Mouse (Mus musculus) embryonic facial prominence, embryonic 13.5 days (tissue): ENCODE results near the gene Schip1. TPM values are rescaled to one million over a fixed set of nuclear protein-coding genes. Genes with fewer than 3 reads are reported as not detected.

ENCODE experiments used
- ATAC-seq: fragments of 200-750 bp; cut with Nextera tagmentation; 2 replicates; pipeline ENCODE4 v1.8.0; 2017; ENCODE audit warnings: low read depth; ENCODE audit not compliant: insufficient number of reproducible peaks, insufficient read depth, low FRiP score, low TSS enrichment
- H3K27ac ChIP-seq: fragments of 300-500 bp; sonication (generic); 2 replicates; pipeline ENCODE4 v1.5.1; 2015; ENCODE audit warnings: moderate library complexity, mild to moderate bottlenecking, inconsistent platforms
- H3K27me3 ChIP-seq: fragments of 300-500 bp; sonication (generic); 2 replicates; pipeline ENCODE4 v1.6.1; 2015; ENCODE audit warnings: mild to moderate bottlenecking, inconsistent platforms
- H3K36me3 ChIP-seq: fragments of 300-500 bp; sonication (generic); 2 replicates; pipeline ENCODE4 v1.6.1; 2015; ENCODE audit warnings: mild to moderate bottlenecking, inconsistent platforms
- H3K4me1 ChIP-seq: fragments of 300-500 bp; sonication (generic); 2 replicates; pipeline ENCODE4 v1.6.1; 2015; ENCODE audit warnings: inconsistent platforms
- H3K4me2 ChIP-seq: fragments of 300-500 bp; sonication (generic); 2 replicates; pipeline ENCODE4 v1.6.1; 2015; ENCODE audit warnings: moderate library complexity, mild to moderate bottlenecking, inconsistent platforms
- H3K4me3 ChIP-seq: fragments of 300-500 bp; sonication (generic); 2 replicates; pipeline ENCODE4 v1.5.1; 2015; ENCODE audit warnings: mild to moderate bottlenecking, inconsistent platforms
- H3K9ac ChIP-seq: fragments of 300-500 bp; sonication (generic); 2 replicates; pipeline ENCODE4 v1.6.1; 2015; ENCODE audit warnings: mild to moderate bottlenecking, inconsistent platforms
- H3K9me3 ChIP-seq: fragments of 300-500 bp; sonication (generic); 2 replicates; pipeline ENCODE4 v1.6.1; 2016; ENCODE audit warnings: inconsistent platforms
- WGBS: fragments of 180-500 bp; shearing (Covaris S2); methylation state at CpG from one replicate; pipeline ENCODE4 v1.1.7; 2015; ENCODE audit warnings: mixed read lengths; 5-methylcytosine and 5-hydroxymethylcytosine counted together
- polyA plus RNA-seq: library from polyadenylated mRNA; unstranded; fragments of >200 nt; fragmentation: Nextera tagmentation; extraction: Ambion mirVana; gene quantifications from 2 replicates; pipeline ENCODE4 v1.2.1, GENCODE M21; 2015

Gene Schip1
- polyA plus RNA-seq, 1 experiment from 2014 or later, result 20.5 TPM

GRCm38 (mm10) chr3:68282844-68283594 is 218.4 kb downstream of the Schip1 start:
- WGBS, result 64% methylated on average over 7 of the region's 7 CpGs

DNA sequence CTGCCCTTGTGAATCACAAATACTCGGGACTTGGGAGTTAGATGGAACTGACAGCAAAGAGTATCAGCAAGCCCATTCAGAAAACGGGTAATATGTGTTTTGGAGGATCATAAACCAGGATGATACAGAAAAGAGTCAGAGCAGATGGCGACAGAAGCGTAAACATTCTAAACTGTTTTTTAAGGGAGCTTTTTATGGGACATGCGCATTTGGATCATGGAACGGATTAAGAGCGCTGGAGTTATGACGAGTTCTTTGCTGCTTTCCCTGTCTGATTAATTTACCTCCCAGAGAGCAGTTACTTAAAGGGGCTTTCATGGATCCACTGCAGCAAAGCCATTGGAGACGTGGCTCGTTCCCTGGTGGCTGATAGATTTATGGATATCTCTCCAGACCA is 219.0 kb downstream of the Schip1 start:
- WGBS, result 70% methylated on average over 10 of the region's 10 CpGs
- Histone ChIP-seq H3K4me1 (no peaks in the 10 kb centered on the region), H3K4me3 (no peak overlapping the region), H3K27ac (no peak overlapping the region), H3K4me2 (no peak overlapping the region), H3K9me3 (no peaks in the 10 kb centered on the region), H3K9ac (no peak overlapping the region), H3K27me3 (no peaks in the 10 kb centered on the region), H3K36me3 (no peaks in the 10 kb centered on the region)
- no peak for ATAC-seq

More at GRCm38 (mm10) chr3:68282844-68283594, 218.4 kb downstream of the Schip1 start:
- Histone ChIP-seq H3K27me3 (no peaks in the 10 kb centered on the region), H3K27ac (no peak overlapping the region), H3K4me3 (no peak overlapping the region), H3K4me1 (no peaks in the 10 kb centered on the region), H3K9me3 (no peaks in the 10 kb centered on the region), H3K4me2 (no peak overlapping the region), H3K36me3 (no peaks in the 10 kb centered on the region), H3K9ac (no peak overlapping the region)
- no peak for ATAC-seq

DNA sequence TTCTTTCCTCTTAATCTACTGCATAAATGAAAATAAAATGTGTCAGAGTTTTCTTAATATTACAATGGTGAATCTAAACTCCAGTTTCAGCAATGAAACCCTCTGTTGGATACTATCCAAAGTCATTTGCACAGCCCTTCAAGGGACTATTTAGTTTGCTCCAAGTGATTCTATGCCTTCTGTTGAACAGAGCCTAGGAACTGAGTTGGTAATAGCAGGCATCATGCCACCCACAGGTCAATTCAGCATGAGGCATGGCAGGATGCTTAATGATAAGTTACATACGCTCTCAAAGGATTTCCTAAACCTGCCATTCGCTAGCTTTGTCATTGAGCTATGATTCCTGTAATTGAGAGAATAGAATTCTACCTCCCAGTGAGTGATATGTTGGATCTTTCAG is 219.9 kb downstream of the Schip1 start:
- Histone ChIP-seq H3K4me3 (no peak overlapping the region), H3K27ac (no peak overlapping the region), H3K4me1 (no peaks in the 10 kb centered on the region), H3K4me2 (no peak overlapping the region), H3K9me3 (no peaks in the 10 kb centered on the region), H3K9ac (no peak overlapping the region), H3K36me3 (no peaks in the 10 kb centered on the region), H3K27me3 (no peaks in the 10 kb centered on the region)
- ATAC-seq, result no peak
- WGBS, result 84% methylated on average over 2 of the region's 2 CpGs

- H3K4me1 ChIP-seq, result no peaks in the 10 kb centered on the region
- no peaks in the 10 kb centered on the region for H3K27me3 ChIP-seq
- H3K27ac ChIP-seq, result no peak overlapping the region
- H3K36me3 ChIP-seq, result no peaks in the 10 kb centered on the region
- H3K4me2 ChIP-seq, result no peak overlapping the region
- H3K9ac ChIP-seq, result no peak overlapping the region
- ATAC-seq, result no peak
- H3K9me3 ChIP-seq, result no peaks in the 10 kb centered on the region
- H3K4me3 ChIP-seq, result no peak overlapping the region
- WGBS, result 80% methylated on average over 7 of the region's 7 CpGs
Observed at GRCm38 (mm10) chr3:68296752-68297151, 232.2 kb downstream of the Schip1 start.

DNA sequence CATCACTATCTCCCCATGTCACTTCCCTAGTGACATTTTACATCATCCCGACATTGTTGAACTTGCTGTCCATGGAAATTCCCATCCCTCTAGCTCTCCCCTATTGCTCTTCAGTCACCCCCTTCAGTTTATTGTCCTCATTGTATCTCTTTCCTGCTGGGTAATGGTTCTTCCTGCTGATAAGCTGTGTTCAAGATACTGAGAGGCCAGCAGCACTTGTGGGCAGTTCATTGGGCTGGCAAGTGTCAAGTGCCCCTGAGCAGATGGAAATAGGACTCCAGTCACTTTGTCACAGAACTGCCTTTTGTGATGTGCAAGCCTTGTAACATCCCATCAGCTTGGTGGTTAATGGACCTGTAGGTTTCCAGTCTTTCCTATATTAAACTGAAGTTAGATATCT is 241.0 kb downstream of the Schip1 start:
- WGBS, result 38% methylated on average over 1 of the region's 1 CpGs
- H3K4me1 ChIP-seq, result no peaks in the 10 kb centered on the region
- H3K27ac ChIP-seq, result no peak overlapping the region
- no peak for ATAC-seq
- H3K9ac ChIP-seq, result no peak overlapping the region
- H3K36me3 ChIP-seq, result no peaks in the 10 kb centered on the region
- H3K9me3 ChIP-seq, result no peaks in the 10 kb centered on the region
- H3K4me3 ChIP-seq, result no peak overlapping the region
- H3K4me2 ChIP-seq, result no peak overlapping the region
- no peaks in the 10 kb centered on the region for H3K27me3 ChIP-seq

- 31% methylated on average over 4 of the region's 4 CpGs for WGBS
- no peak for ATAC-seq
Observed at GRCm38 (mm10) chr3:68306726-68307125, 242.1 kb downstream of the Schip1 start.

GRCm38 (mm10) chr3:68325575-68325974 is 261.0 kb downstream of the Schip1 start:
- Histone ChIP-seq H3K36me3 (no peaks in the 10 kb centered on the region), H3K27me3 (no peaks in the 10 kb centered on the region), H3K4me2 (no peak overlapping the region), H3K27ac (no peak overlapping the region), H3K9ac (no peak overlapping the region), H3K4me3 (no peak overlapping the region), H3K9me3 (no peaks in the 10 kb centered on the region), H3K4me1 (no peaks in the 10 kb centered on the region)
- 64% methylated on average over 6 of the region's 6 CpGs for WGBS
- no peak for ATAC-seq

More at GRCm38 (mm10) chr3:68306726-68307125, 242.1 kb downstream of the Schip1 start:
- Histone ChIP-seq H3K4me2 (no peak overlapping the region), H3K27ac (no peak overlapping the region), H3K9ac (no peak overlapping the region), H3K36me3 (no peaks in the 10 kb centered on the region), H3K4me1 (no peaks in the 10 kb centered on the region), H3K4me3 (no peak overlapping the region), H3K9me3 (no peaks in the 10 kb centered on the region), H3K27me3 (no peaks in the 10 kb centered on the region)

DNA sequence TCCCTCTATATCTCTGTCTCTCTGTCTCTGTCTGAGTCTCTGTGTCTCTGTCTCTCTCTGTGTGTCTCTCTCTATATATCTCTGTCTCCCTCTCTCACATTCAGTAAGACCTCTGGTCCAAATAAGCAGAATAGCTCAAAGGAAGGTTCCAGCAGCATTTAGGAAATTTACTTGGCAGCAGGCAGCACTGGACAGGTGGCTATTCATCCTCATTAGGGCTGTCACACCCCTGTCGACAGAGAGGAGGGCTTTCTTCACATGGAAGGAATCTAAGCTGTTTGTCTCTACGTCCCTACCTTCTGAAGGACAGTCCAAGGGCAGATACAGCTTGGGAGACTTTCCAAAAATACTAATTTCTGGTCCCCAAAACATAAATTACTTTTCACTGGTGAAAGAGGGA is 267.9 kb downstream of the Schip1 start:
- H3K9ac ChIP-seq, result no peak overlapping the region
- no peak overlapping the region for H3K27ac ChIP-seq
- no peak overlapping the region for H3K4me3 ChIP-seq
- no peaks in the 10 kb centered on the region for H3K27me3 ChIP-seq
- H3K4me2 ChIP-seq, result no peak overlapping the region
- H3K9me3 ChIP-seq, result no peaks in the 10 kb centered on the region
- no peaks in the 10 kb centered on the region for H3K36me3 ChIP-seq
- no peaks in the 10 kb centered on the region for H3K4me1 ChIP-seq
- ATAC-seq, result no peak
- WGBS, result 65% methylated on average over 2 of the region's 2 CpGs

GRCm38 (mm10) chr3:68335501-68335900 is 270.9 kb downstream of the Schip1 start:
- Histone ChIP-seq H3K4me2 (no peak overlapping the region), H3K9ac (no peak overlapping the region), H3K36me3 (no peaks in the 10 kb centered on the region), H3K27me3 (no peaks in the 10 kb centered on the region), H3K27ac (no peak overlapping the region), H3K4me3 (no peak overlapping the region), H3K4me1 (no peaks in the 10 kb centered on the region), H3K9me3 (no peaks in the 10 kb centered on the region)
- ATAC-seq, result no peak
- WGBS, result 90% methylated on average over 4 of the region's 4 CpGs

- WGBS, result 81% methylated on average over 6 of the region's 6 CpGs
Observed at GRCm38 (mm10) chr3:68350624-68351023, 286.0 kb downstream of the Schip1 start.

DNA sequence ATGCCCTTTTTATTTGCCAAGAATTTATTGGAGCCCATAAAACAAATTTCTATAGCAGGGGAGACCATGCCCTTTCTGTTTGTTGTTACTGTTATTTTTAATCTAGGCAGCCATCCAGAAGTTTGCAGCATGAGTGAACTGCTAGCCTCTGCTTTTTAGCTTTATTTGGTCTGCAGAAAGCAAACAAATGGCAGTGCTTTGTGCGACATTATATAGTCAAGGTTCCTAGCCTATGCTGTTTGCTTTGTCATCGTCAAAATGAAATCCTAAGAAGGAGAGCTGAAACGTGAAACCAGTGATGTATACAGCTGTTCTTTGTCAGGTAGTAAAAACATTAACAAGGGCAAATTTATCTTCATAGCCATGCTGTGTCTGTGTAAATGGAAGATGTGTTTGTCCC is 286.9 kb downstream of the Schip1 start:
- Histone ChIP-seq H3K4me3 (no peak overlapping the region), H3K27ac (no peak overlapping the region), H3K9me3 (0 out of 2 replicates have a peak, but pooled peaks cover 4% of the 10 kb centered on the region), H3K4me1 (no peaks in the 10 kb centered on the region), H3K4me2 (no peak overlapping the region), H3K9ac (no peak overlapping the region), H3K36me3 (no peaks in the 10 kb centered on the region), H3K27me3 (no peaks in the 10 kb centered on the region)
- no peak for ATAC-seq
- 44% methylated on average over 3 of the region's 3 CpGs for WGBS

More at GRCm38 (mm10) chr3:68350624-68351023, 286.0 kb downstream of the Schip1 start:
- Histone ChIP-seq H3K9ac (no peak overlapping the region), H3K4me1 (no peaks in the 10 kb centered on the region), H3K9me3 (0 out of 2 replicates have a peak, but pooled peaks cover 4% of the 10 kb centered on the region), H3K4me3 (no peak overlapping the region), H3K36me3 (no peaks in the 10 kb centered on the region), H3K27ac (no peak overlapping the region), H3K27me3 (no peaks in the 10 kb centered on the region), H3K4me2 (no peak overlapping the region)
- ATAC-seq, result no peak

- WGBS, result 80% methylated on average over 7 of the region's 7 CpGs
- Histone ChIP-seq H3K4me3 (no peak overlapping the region), H3K4me2 (no peak overlapping the region), H3K36me3 (no peaks in the 10 kb centered on the region), H3K9me3 (0 out of 2 replicates have a peak, but pooled peaks cover 4% of the 10 kb centered on the region), H3K4me1 (no peaks in the 10 kb centered on the region), H3K9ac (no peak overlapping the region), H3K27ac (no peak overlapping the region), H3K27me3 (no peaks in the 10 kb centered on the region)
- 0 out of 2 replicates have a peak, but pooled peaks have one; percentile 32 for ATAC-seq
Observed at GRCm38 (mm10) chr3:68352961-68353360, 288.4 kb downstream of the Schip1 start.
